Mouse (Mus musculus): ENCODE results near the gene Zfp653. TPM values are rescaled to one million over a fixed set of nuclear protein-coding genes. Genes with fewer than 3 reads are reported as not detected.

Gene Zfp653
- polyA plus RNA-seq (2017; shearing (Covaris generic)) = 24.9 TPM

DNA sequence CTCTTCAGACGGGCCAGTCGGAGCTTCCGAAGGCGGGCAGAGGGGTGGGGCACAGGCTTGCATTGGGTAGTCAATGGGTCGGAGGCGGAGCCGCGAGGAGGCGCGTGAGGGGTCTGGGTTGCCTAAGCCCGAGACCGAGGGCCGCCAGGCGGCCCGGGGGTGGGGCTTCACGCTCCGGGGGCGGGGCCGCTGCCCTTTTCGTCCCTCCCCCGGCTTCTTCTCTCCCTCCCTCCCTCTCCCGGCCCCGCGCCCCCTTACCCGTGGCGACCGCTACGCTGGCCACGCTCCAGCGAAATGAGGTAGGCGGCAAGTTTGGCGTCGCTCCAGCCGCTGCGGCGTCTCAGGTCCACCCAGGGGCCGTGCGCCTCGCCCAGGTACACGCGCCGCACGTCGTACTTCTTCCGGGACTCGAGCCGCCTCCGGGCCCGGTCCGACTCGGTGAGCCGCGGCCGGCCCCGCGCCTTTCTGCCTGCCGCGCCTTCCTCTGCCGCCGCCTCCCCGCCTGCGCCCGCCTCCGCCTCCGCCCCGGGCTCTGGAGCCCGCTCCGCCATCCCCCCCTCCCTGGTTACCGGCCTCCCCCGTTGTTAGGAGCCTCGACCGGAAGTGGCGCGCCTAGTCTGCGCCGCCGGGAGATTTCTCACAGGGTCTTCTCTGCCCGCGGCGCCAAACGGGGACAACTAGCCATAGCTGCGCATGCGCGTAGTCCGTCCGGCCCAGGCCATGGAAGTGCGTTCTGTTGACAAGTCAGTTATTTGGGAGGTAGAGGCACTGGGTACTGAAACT is at the start of gene Zfp653, which contains the start of gene Gm49318:
TSS of gene Zfp653 (minus strand) at position 586 of the 783 bp plus-strand sequence.
TSS of gene Gm49318 (minus strand) at position 469 of the 783 bp plus-strand sequence.

DNA sequence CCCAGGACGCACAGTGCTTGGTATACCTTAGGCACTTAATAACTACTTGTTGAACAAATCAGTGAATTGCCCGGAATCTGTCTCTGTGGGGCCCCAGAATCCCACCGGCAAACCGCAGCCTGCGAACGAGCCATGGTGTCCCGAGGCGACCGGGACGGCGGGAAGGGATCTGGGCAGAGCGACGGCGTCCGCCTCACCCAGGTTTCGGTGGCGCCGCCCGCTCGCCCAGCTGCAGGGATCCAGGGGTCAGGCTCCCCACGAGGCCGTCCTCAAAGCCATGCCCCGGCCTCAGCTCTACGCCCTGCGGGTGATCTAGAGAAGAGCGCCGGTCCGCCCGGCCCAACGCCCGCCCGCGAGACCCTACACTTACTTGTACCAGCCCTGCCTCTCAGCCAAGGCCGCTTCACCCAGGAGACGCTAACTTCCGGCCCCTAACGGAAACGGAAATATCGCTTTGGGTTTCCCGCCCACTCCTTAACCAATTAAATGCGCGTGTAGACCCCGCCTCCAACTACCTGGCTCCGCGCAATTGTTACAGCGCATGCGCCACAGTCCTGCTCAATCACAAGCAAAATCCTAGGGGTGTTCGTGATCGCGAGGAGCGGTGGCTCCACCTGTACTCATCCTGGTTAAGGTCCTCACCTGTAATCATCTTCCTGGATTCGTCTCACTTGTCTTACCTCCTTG is 45.7 kb upstream of the Zfp653 start, which contains the start of gene Elof1:
TSS of gene Elof1 (minus strand) at position 433 of the 687 bp plus-strand sequence.

GRCm38 (mm10) chr9:22098993-22099696 is 28.0 kb upstream of the Zfp653 start, which contains the start of gene Cnn1:
Gene Cnn1 (plus strand): TSS chr9:22099216.

GRCm38 (mm10) chr9:22085022-22085834 is 14.1 kb upstream of the Zfp653 start, which contains the start of gene Ecsit:
Gene Ecsit (minus strand): TSS chr9:22085438.

GRCm38 (mm10) chr9:22051958-22052254 is 19.3 kb downstream of the Zfp653 start, which contains the start of gene Elavl3:
Gene Elavl3 (minus strand): TSS chr9:22052023.

Other genes with a start within 250 kb of the Zfp653 start
- not detected for gene Angptl8, start 235.9 kb downstream of the Zfp653 start, polyA plus RNA-seq (2017; shearing (Covaris generic))
- 9.7 TPM for gene Dock6, start 218.7 kb downstream of the Zfp653 start, polyA plus RNA-seq (2017; shearing (Covaris generic))
- 8.0 TPM for gene Rab3d, start 153.2 kb downstream of the Zfp653 start, polyA plus RNA-seq (2017; shearing (Covaris generic))
- not detected for gene Ccdc159, start 143.9 kb downstream of the Zfp653 start, polyA plus RNA-seq (2017; shearing (Covaris generic))
- 0.90 TPM for gene Tmem205, start 143.8 kb downstream of the Zfp653 start, polyA plus RNA-seq (2017; shearing (Covaris generic))
- 1.9 TPM for gene Plppr2, start 134.3 kb downstream of the Zfp653 start, polyA plus RNA-seq (2017; shearing (Covaris generic))
- 4.7 TPM for gene Swsap1, start 115.6 kb downstream of the Zfp653 start, polyA plus RNA-seq (2017; shearing (Covaris generic))
- gene Epor, start 107.9 kb downstream of the Zfp653 start, polyA plus RNA-seq (2017; shearing (Covaris generic)) = not detected
- not detected for gene Rgl3, start 81.9 kb downstream of the Zfp653 start, polyA plus RNA-seq (2017; shearing (Covaris generic))
- not detected for gene Ccdc151, start 68.7 kb downstream of the Zfp653 start, polyA plus RNA-seq (2017; shearing (Covaris generic))
- gene Prkcsh, start 68.6 kb downstream of the Zfp653 start, polyA plus RNA-seq (2017; shearing (Covaris generic)) = 60.3 TPM
- gene Elavl3, start 19.4 kb downstream of the Zfp653 start, polyA plus RNA-seq (2017; shearing (Covaris generic)) = 0.12 TPM
- not detected for gene Gm49318, start 117 bp downstream of the Zfp653 start, polyA plus RNA-seq (2017; shearing (Covaris generic))
- 26.0 TPM for gene Ecsit, start 14.1 kb upstream of the Zfp653 start, polyA plus RNA-seq (2017; shearing (Covaris generic))
- gene Cnn1, start 27.8 kb upstream of the Zfp653 start, polyA plus RNA-seq (2017; shearing (Covaris generic)) = not detected
- gene Elof1, start 45.8 kb upstream of the Zfp653 start, polyA plus RNA-seq (2017; shearing (Covaris generic)) = 26.1 TPM
- 159 TPM for gene Acp5, start 64.3 kb upstream of the Zfp653 start, polyA plus RNA-seq (2017; shearing (Covaris generic))
- gene Pigyl, start 85.5 kb upstream of the Zfp653 start, polyA plus RNA-seq (2017; shearing (Covaris generic)) = 10.1 TPM
- not detected for gene Zfp872, start 116.7 kb upstream of the Zfp653 start, polyA plus RNA-seq (2017; shearing (Covaris generic))
- 50.9 TPM for gene Zfp809, start 154.3 kb upstream of the Zfp653 start, polyA plus RNA-seq (2017; shearing (Covaris generic))
- gene Zfp599, start 188.5 kb upstream of the Zfp653 start, polyA plus RNA-seq (2017; shearing (Covaris generic)) = 1.5 TPM
- gene Zfp810, start 236.3 kb upstream of the Zfp653 start, polyA plus RNA-seq (2017; shearing (Covaris generic)) = 11.3 TPM

Data from effector memory CD4-positive, alpha-beta T cell, adult 5 months (primary cell).